In the genomic region with DNA sequence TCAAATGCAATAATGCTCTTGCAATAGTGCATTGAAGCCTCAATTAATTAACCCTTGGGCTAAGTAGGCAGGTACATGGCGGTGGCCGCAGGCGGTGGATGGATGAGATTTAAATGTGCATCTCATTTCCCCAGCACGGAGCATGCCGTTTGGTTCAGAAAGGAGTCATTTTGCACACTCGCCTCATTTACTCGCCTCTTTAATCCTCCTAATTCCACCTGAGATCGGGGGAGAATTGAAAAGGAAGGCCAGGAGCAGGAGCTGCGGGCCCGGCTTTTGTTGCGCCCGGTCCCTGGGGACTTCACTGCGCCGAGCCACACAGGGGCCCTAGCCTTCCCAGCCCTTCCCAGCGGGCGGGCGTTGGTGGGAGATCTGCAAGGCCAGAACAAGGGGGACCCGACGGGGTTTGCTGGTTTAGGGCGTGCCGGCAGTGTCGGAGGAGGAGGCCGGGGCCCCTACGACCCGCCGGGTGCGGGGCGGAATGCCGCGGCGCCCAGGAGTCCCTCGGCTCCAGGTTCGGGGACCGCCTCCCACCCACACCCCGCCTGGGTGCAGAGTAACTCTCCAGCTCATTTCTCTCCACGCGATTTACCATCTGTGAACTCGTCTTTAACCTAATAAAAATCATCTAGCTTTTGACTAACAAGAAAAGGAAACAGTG, we compare ENCODE assay signal across 8 mouse cellular contexts.
DNase-seq lines count a peak whose midpoint lies in the region; ATAC-seq lines count a peak whose summit lies in the region.

No protein-coding gene starts in this region.

- H3K4me2 ChIP-seq in kidney, embryonic 14.5 days (replicated peaks; ENCODE audit: low read depth, low read length): peak overlapping the region; percentile 43
- peak overlapping the region; percentile 41 for H3K4me2 ChIP-seq in forebrain, embryonic 16.5 days (ENCODE audit: low read length)
- H3K4me2 ChIP-seq in liver, embryonic 12.5 days: peak overlapping the region; percentile 46

- peak overlapping the region; percentile 35 for H3K4me3 ChIP-seq in kidney, embryonic 14.5 days (ENCODE audit: low read length)
- peak overlapping the region; percentile 28 for H3K4me3 ChIP-seq in forebrain, embryonic 16.5 days (replicated peaks; ENCODE audit: low read length)
- H3K4me3 ChIP-seq in liver, embryonic 12.5 days: peak overlapping the region; percentile 23

- no peaks in the 10 kb centered on the region for H3K9me3 ChIP-seq in kidney, embryonic 14.5 days (ENCODE audit: control insufficient read depth, low read length)
- 0 out of 2 replicates have a peak, but pooled peaks cover 2% of the 10 kb centered on the region for H3K9me3 ChIP-seq in forebrain, embryonic 16.5 days (ENCODE audit: control insufficient read depth, low read length)
- no peaks in the 10 kb centered on the region for H3K9me3 ChIP-seq in liver, embryonic 12.5 days (replicated peaks)

- under 1% methylated on average over 38 of the region's 38 CpGs for WGBS in kidney, embryonic 14.5 days
- WGBS in forebrain, embryonic 16.5 days: under 1% methylated on average over 38 of the region's 38 CpGs
- WGBS in liver, embryonic 12.5 days (ENCODE audit: insufficient replicate concordance): 5% methylated on average over 38 of the region's 38 CpGs

- peaks cover 14% of the 10 kb centered on the region for H3K4me1 ChIP-seq in kidney, embryonic 14.5 days (ENCODE audit: control insufficient read depth, insufficient read depth, low read length)
- H3K4me1 ChIP-seq in forebrain, embryonic 16.5 days (replicated peaks; ENCODE audit: control insufficient read depth, insufficient read depth, low read length): peaks cover 10% of the 10 kb centered on the region
- H3K4me1 ChIP-seq in liver, embryonic 12.5 days: peaks cover 5% of the 10 kb centered on the region; the same call in 1 of the 2 replicates

- H3K9ac ChIP-seq in kidney, embryonic 14.5 days (ENCODE audit: low read depth, low read length): 0 out of 2 replicates have a peak overlapping the region, but pooled peaks have one; percentile 18
- peak overlapping the region; percentile 19; the same call in 1 of the 2 replicates for H3K9ac ChIP-seq in forebrain, embryonic 16.5 days (replicated peaks; ENCODE audit: low read depth, low read length)
- no peak overlapping the region for H3K9ac ChIP-seq in liver, embryonic 12.5 days

- no peak for DNase-seq in kidney, adult 18-20 months
- DNase-seq in R1 (ENCODE audit: low read depth, low spot score): peak; percentile 41
- no peak for DNase-seq in cerebellum, adult 9-10 months
- no peak for DNase-seq in thymus, adult 18-20 months

- H3K27ac ChIP-seq in kidney, embryonic 14.5 days (ENCODE audit: low read depth, low read length): no peak overlapping the region
- no peak overlapping the region for H3K27ac ChIP-seq in forebrain, embryonic 16.5 days (ENCODE audit: low read length)
- no peak overlapping the region for H3K27ac ChIP-seq in liver, embryonic 12.5 days

- peaks cover 55% of the 10 kb centered on the region for H3K27me3 ChIP-seq in kidney, embryonic 14.5 days (ENCODE audit: control insufficient read depth, insufficient read depth, low read length)
- H3K27me3 ChIP-seq in forebrain, embryonic 16.5 days (replicated peaks; ENCODE audit: control insufficient read depth, insufficient read depth, low read length): peaks cover 64% of the 10 kb centered on the region
- peaks cover 81% of the 10 kb centered on the region for H3K27me3 ChIP-seq in liver, embryonic 12.5 days (replicated peaks)

- ATAC-seq in kidney, embryonic 14.5 days (ENCODE audit: low FRiP score, low TSS enrichment): no peak
- ATAC-seq in forebrain, embryonic 16.5 days: peak; percentile 52
- ATAC-seq in liver, embryonic 12.5 days: no peak
- no peak for ATAC-seq in inflammation-experienced regulatory T-cells, adult 6 months

- no peaks in the 10 kb centered on the region for H3K36me3 ChIP-seq in kidney, embryonic 14.5 days (ENCODE audit: control insufficient read depth, insufficient read depth, low read length)
- no peaks in the 10 kb centered on the region for H3K36me3 ChIP-seq in forebrain, embryonic 16.5 days (ENCODE audit: control insufficient read depth, insufficient read depth)
- H3K36me3 ChIP-seq in liver, embryonic 12.5 days: no peaks in the 10 kb centered on the region
